Mouse (Mus musculus) heart, adult 18-20 months (tissue): ENCODE measurements at regions not wholly inside any gene's neighbourhood (a gene's known extent, or its start where the extent isn't known, plus 50 kb on each side); places are given as distances from the start of the nearest gene placed in this dataset.
A peak's percentile ranks its signal among the peaks of the same experiment; 100 is the strongest.
"Not testable (repeated sequence)": the region's sequence is repeated elsewhere in the genome, so short reads cannot be mapped to it uniquely, and the experiment has no call there.

Experiments used
- DNase-seq, 2 experiments: peaks; one replicate each; pipeline ENCODE4 v3.0.0; 2021 to 2022; ENCODE audit warnings: mixed read lengths in 1 of 2

DNA sequence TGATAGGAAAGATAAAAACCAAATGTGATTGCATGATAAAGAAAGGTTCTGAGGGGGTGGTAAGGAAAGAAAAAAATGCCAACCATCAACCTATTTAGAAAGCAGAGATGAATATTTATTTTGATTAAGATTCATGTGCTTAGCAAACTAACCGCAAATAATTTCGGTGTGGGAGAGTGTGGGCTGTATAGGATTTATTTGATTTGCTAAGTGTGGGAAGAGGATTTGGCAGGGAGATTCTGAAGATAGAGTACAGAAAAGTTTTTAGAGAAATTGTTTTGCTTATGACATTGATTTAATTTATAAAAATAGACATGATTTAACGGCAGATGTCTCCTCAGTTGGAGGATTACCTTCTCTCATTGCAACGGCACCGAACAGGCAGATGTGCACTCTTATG lies 250.3 kb downstream of the Pros1 start:
- DNase-seq = no peak

DNA sequence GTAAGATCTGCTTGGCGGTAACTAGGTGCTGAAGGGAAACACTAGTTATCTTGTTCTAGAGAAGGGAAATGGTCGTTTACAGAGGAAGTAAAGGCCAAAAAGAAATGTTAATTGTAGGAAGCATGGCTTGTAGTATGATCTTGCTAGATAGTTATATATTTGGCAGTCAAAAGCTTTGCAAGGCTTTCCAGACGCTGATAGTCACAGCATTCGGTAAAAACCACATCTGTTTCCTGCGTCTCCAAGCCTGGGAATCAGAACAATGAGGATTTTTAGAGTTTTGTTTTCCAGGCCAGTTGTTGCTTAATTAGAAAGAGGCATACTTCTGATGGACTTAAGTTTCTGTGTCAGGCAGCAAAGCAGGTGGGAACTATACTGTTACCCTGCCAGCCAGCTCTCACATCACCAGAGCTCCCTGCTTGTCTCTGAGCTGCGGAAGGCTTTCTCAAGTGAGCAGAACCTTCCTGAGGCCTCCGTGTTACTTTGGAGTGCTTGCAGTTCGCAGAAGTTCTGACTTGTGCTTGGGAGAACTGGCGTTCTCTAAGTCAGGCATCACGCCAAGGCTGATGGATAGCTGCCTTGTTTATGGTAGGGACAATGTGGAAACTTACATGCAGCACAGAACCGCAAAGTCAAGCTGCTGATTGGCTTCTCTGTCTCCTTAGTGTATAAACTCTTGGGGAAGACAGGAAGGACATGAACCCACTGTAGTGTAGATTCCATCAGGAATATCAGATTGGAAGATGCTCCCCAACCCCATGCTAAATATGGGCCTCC lies 251.0 kb downstream of the Pros1 start:
- DNase-seq = peak; percentile 22 to 50

DNA sequence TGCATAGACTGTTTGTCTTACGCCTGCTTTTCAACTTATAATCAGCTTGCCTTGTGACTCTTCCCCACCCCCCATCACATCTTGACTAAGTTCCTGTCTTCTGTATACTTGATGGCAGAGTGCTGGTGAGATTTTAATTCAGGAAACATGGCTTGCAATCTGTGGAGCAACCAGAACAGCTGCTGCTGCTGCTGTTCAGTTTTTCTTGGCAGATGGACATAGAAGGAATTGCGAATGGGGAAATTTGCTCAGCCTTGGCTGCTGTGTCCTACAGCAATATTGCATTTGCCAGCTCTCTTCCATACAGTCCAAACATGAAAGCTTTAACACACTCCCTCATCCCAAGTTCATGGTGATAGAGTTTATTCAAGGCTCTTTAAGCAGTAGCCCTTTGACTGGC lies 262.3 kb downstream of the Pros1 start:
- peak; percentile 37 to 47 for DNase-seq

DNA sequence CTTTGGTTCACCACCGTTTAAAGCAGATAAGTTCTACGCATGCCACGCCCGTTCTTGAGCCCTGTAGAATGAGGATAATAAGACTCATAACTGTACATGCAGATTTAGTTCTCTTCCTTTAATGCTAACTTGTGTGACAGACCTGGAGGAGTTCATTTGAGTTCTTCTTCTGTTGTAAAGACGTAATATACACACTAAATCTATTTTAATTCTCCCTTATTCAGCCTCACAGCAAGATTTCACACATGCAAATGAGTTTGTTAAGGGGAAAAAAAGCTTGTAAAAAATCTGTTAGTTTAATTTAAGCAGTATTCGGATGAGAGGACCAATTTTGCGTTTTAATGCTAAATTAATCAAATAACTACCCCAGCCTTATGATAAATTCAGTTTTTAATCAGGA lies 264.6 kb downstream of the Pros1 start:
- no peak for DNase-seq

DNA sequence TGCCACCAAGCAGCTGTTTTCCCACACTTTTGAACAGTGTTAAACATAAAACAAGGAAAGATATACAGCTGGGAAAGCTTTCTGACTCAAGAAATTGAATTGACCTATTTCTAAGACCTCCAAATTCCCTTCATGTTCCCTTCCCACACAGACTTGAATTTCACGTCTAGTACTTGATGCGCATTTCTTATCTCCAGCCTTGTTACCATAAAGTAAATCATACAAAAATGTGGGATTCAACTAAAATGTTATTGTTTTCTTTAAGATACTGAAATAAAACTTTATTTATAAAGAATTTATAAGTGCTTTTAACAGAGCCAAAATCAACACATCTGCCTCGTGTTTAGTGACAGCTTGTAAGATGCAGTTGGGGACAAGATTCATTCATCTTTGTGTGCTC lies 289.7 kb downstream of the Pros1 start:
- DNase-seq = no peak

DNA sequence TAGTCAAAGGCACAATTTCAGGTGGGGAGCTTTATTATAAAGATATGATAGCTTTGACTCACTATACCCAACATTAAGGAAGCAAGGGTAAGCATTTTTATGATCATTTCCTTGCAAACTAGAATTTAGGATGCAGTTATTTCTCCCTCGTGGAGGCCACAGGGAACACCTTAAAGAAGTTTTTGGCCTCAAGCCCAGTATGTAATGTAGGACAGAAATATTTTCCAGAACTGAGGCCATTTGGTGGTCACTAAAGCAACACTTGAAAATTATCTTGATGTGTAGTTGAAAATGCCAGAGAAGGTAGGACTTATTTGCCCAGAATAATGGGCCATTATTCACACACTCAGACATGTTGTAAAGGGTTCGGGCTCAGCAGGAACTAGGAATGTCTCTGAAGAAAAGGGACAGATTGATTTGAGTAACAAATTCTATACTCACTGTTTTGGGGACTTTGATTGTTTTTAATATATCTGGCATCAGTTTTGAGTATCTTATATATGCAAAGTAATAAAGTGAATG lies 301.3 kb downstream of the Pros1 start:
- no peak for DNase-seq

DNA sequence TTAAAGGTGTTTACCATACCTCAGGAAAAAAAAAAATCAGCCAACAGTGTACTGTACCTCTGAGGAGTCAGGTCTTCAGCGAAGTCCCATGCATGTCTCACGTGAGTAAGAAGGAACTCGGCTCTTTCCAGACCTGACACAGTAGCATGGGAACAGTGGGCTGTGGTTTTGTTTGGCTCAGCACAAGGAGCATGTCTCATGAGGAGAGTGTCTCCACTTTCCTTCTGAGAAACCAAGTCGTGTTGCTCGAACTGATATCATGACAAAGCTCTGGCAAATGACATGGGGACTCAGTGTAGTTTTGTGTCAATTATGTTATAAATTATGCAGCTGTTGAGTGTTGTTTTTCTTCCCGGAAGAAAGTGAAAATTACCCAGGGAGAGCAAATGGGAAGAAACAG lies 316.0 kb downstream of the Pros1 start:
- peak in 1 of 2 experiments; percentile 3 for DNase-seq

DNA sequence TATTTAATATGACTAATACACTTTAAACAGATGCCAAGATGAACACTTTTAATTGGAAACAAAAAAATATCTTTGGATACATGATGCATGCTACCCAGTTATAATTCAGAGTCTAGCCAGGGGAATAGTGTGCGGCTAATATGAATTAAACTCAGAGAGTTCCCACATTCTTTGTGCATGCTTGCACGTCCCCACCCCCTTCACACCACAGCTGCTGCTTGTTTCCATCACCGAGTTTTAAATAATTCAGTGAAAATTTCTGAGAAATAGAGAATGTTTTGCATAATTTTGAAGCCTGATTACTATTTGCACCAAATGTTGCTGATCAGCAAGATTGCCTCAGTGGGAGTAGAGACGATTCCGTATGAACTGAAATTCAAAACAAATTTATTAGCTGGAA lies 325.1 kb downstream of the Pros1 start:
- DNase-seq = no peak

DNA sequence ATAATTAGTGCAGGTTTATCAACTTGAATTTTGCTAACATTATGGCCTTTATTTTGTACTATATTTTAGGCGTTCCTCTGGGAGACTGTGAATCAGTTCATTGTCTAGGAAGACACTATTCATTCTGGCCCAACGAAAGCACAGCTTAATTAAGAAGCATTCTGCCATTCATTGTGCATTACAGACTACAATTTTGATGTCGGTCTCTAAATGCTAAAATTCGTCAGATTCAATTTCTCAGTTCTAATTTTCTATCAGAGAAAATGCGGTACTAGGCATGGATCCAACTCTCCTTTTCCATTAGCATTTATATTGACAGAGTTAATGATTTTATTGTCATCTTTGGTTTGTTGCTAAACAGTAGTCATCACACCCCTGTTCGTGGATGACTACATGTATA lies 337.1 kb downstream of the Pros1 start:
- no peak for DNase-seq

DNA sequence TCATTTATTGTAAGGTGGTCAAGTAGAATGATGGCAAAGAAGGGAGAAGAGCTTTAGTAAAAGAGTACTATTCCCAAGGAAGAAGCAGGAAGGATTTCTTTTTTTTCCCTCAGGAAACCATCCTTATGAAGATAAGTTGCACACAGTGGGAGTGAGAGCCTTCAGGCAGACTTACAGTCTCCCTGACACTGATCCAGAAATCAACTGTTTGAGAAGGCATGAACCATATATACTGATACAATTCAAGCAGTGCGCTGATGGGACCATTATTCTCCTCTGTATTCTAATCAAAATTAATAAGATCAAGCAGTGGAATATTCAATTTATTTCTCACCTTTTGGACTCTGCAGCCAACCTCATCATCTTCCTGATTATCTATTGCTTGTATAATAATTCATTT lies 337.5 kb downstream of the Pros1 start:
- DNase-seq = no peak

DNA sequence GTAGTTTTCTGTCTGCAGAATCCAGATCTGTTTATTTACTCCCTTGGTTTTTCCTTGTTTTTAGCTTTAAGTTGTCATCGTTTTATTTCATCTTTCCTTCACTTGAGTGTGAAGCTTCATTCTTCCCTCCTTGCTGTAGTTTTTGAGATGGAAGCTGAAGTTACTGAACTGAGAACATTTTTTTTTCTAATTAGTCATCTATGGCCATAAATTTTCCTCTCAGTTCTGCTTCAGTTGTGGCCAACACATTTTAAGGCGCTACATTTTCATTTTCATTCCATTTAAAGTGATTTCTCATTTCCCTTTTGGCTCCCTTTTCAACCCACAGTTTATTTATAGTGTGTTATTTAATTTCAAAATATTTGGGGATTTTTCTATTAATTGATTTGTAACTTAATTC lies 340.5 kb downstream of the Pros1 start:
- no peak for DNase-seq

DNA sequence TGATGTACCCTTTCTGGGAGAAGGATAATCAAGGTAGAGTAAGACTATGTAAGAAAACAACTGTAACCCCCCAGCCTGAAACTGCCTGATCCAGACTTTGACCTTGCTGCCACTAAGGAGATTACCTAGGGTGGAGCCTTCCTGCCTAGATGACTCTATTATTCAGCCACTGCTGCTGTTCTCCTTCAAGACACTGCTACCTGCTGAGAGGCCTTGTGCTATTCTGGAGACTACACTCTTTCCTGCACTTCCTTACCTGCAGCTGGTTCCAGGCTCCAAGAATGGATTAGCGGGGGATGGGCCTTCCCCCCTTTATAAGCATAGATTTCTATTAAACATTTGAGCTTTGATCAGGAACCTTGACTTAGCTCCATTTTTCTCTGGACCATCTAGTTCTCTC lies 359.4 kb downstream of the Pros1 start:
- DNase-seq = not testable (repeated sequence)

DNA sequence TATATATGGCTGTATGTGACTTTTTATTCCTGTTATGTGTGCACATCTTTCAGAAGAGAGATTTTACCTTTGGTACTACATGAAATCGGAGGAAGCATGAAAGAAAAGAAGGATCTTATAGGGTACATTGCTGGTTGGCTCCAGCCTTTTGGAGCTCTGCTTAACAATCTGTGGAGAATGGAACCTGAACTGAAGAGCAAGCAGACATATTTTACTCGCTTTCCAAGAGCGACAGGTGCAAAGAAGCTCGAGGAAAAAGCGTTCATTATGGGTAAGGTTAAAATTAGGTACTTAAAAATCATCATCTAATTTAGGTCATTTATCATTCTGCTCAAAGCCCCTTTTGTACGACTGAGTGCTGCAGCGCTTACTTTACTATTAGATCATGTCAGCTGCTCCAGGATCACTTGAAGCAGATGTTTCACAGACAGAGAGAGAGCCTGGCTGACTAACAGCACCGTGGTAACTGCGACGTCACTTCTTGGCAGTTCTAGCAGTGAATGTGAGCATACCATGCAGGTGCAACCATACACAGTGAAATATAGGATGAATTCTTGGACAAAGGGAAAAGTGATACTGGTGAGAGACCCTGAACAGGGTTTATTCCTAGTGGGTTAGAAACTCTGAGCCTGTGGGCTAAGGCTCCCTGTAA lies 366.2 kb downstream of the Pros1 start:
- DNase-seq = no peak

DNA sequence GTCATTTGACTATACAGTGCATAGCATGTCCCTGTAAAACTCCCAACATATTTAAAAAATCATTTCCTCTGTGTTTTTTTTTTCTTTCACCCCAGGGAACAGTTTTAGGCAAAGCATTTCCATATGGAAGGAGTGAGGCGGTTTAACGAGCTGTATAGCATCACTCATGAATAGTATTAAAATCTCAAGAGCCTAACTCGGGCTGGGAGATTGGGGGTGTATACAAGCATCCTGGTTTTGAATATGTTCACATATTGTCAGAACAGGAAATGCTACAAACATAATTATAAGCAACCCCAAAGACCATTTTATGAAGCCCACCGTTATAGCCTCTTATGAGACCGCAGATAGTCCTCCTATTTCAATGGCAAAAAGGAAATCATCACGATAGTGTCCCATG lies 370.5 kb downstream of the Pros1 start:
- no peak for DNase-seq

DNA sequence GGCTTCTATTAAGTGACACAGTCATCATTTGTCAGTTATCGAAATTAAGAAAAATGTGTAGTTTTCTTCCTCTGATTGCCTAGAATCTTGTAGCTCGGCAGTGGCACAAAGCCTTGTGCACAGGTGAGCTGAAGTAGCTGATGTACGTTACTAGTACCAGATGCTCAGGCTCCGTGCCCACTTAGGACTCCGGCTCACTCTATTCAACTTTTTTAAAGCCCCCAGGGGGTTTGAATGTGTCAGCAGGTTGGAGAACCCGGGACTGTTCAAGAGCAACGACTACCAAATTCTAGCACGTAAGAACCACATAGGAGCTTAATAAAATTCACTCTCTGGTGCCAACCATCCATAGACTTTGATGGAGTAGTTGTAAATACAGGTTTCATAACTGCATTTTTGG lies 371.0 kb downstream of the Pros1 start:
- DNase-seq = no peak

DNA sequence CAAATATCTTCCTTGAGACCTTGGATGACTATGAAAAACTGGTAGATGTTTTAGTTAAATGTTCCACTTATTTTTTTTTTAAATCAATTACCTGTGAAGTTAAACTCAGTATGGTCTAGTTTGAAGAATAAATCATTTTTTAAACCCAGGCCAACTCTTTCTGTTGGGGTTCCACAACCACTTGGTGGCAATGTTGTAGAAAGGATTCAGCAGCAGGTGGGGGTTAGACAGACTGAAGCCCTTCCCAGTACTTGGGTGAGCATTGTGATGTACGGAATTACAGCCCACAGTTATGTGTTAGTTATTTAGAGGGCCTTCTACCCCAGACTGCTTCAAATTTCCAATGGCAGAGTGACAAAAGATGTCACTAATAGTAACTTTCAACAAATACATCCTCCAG lies 375.0 kb downstream of the Pros1 start:
- DNase-seq = no peak

DNA sequence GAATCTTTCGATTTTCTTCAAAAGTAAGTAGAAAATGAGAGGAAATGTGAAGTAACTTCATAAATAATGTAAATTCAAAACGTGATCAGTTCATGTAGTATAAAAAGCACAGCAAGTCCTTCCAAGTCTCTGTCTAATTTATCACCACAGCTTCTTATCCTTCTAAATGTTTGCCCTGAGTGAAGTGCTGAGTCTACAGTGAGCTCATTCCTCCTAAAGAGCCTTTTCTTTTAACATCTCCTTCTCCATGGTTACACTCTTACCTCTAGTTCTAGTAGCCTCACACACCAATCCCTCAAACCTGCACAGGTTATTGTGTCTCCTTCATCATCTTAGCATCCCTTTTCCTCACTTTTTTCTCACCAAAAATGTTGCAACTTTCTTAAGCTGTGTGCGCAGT lies 375.5 kb downstream of the Pros1 start:
- no peak for DNase-seq

DNA sequence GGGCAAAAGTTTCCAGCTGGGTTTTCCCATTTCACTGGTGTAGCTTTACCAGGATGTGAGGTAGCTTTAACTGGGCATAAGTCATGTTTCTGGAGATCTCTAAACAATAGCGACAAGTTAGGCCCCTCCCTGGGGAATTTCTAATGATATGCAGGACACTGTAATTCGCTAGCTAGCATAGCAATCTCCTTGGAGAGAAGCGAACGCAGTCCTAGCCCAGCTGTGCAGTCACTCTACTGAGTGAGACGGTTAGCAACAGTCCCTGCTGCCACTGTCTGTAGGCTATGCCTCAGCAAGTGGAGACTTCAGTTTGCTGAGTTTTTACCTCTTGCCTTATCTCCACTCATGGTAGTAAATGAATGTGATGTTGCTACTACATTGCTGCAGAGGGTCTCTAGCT lies 416.1 kb downstream of the Pros1 start:
- DNase-seq = no peak

DNA sequence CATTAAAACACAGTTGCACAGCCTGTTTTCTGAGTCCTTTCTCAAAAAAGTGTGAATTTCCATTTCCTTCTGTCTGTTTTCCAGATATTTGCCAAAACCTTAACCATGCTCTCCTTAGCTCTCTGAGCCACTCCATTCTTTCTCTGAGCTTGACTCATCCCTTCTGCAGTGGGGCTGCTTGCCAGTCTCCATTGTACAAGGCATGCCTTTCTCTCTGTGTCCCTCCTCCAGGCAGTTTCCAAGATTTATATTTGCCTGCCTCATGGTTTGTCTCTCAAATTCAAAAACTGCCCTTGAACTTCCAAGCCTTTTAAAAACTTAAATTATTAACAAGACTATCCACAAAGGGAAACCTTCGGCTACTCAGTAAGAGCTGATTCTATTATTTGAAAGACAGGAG lies 423.4 kb downstream of the Pros1 start:
- no peak for DNase-seq

DNA sequence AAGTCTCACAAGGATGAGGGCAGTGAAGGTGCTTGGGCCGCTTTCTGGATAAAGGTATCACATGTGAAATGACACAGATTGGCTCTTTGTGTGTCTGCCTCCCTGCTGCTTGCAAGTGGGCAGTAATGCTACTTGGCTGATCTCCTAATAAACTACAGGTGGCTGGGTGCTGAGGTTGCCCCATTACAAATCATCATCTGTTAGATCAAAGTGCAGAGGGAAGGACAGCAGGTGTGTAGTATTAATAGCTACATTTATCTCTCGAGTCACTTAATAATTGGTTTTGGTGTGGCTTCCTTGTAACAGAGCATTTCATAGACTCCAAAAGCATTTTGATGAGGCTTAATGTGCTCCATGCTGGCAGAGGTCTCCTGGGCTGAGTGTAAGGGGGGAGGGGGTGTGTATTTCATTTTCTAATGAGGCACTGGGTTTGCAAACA lies 424.2 kb downstream of the Pros1 start:
- DNase-seq = no peak

DNA sequence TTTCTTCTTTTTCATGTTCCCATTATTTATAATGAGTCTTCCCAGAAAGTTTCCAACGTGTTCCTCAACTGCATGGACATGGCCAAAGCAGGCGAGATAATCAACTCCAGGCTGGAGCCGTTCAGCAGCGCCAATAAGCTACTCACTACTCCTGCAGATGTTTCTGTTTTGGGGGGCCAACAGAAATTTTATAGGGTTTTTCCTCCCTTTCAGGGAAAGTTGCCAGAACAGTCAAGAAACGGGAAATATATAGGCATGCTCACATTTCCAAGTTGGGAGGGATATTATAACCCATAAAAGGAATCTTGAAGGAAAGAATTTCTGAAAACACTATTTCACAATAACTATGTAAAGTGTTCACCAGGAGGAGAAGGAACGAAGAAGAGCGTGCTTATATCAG lies 433.5 kb downstream of the Pros1 start:
- DNase-seq = no peak

DNA sequence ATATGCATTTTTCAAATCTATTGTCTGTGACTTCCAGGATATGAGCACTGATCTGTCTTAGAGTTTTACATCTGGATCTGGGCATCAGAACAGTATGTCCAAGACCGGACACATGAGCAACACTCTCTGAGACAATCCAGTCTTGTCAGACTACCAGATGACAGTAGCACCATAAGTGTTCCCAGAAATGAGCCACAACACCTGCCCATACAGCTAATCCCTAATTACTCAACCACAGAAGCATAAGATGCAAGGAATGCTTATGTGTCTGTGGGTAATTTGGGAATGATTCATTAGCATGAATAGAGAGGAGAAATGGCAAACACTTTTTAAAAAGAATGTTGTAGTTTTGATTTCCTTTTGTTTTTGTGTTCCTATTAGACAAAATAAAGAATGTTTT lies 457.6 kb downstream of the Pros1 start:
- DNase-seq = no peak

DNA sequence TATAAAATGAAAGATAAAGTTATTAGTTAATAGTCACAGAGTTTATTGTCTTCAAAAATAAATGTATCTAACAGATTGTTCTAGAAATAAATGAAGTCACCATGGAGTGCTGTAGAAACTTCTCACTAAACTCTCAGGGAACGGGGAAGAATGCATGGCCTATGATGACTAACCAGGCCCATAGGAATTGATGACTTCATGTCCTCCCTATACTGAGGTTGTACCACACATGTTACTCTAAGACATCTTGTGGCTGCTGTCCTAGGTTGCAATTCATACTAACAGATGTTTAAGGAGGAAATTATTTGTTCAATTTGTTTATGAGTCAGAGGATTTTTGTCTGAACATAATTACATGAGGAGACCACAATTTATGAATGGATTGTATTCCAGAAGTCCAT lies 459.4 kb downstream of the Pros1 start:
- no peak for DNase-seq

DNA sequence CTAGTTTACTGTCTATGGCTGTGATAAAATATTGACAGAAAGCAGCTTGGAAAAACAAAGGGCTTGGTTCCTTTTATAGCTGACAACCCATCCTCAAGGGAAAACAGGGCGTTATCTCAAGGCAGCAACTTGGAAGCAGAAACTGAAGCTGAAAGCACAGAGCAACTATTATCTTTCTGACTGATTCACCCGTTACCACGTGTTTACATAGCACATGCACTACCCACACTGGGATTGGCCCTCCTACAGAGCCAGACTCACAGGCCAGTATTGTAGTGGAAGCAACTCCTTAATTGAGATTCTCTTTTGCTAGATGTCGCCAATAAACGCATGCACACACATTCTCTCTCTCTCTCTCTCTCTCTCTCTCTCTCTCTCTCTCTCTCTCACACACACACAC lies 465.5 kb downstream of the Pros1 start:
- peak; percentile 4 to 25 for DNase-seq
